Mouse (Mus musculus) limb, embryonic 14.5 days (tissue): ENCODE results near the gene Vmn2r110. TPM values are rescaled to one million over a fixed set of nuclear protein-coding genes. Genes with fewer than 3 reads are reported as not detected.

Experiments used
- ATAC-seq: fragments of 200-750 bp; cut with Nextera tagmentation; 2 replicates; pipeline ENCODE4 v1.8.0; 2017; ENCODE audit warnings: low read depth, moderate number of reproducible peaks, moderate TSS enrichment; ENCODE audit not compliant: low FRiP score
- DNase-seq: peaks from one replicate; pipeline ENCODE4 v3.0.0-alpha.2; 2015; ENCODE audit warnings: low spot score
- H3K27ac ChIP-seq: fragments of 300-500 bp; sonication (generic); replicated peaks from 2 replicates; pipeline ENCODE4 v1.5.1; 2014; ENCODE audit warnings: low read depth, mild to moderate bottlenecking, low read length, moderate library complexity, mixed read lengths
- H3K27me3 ChIP-seq: fragments of 300-500 bp; sonication (generic); 2 replicates; pipeline ENCODE4 v1.6.1; 2014; ENCODE audit warnings: low read length, mixed read lengths; ENCODE audit not compliant: control insufficient read depth, insufficient read depth
- H3K36me3 ChIP-seq: fragments of 300-500 bp; sonication (generic); 2 replicates; pipeline ENCODE4 v1.6.1; 2014; ENCODE audit warnings: mild to moderate bottlenecking, low read length, moderate library complexity, mixed read lengths; ENCODE audit not compliant: control insufficient read depth, insufficient read depth
- H3K4me1 ChIP-seq: fragments of 300-500 bp; sonication (generic); 2 replicates; pipeline ENCODE4 v1.6.1; 2014; ENCODE audit warnings: antibody characterized with exemption, low read length, mixed read lengths; ENCODE audit not compliant: control insufficient read depth, insufficient read depth
- H3K4me2 ChIP-seq: fragments of 300-500 bp; sonication (generic); replicated peaks from 2 replicates; pipeline ENCODE4 v1.6.1; 2014; ENCODE audit warnings: low read depth, mild to moderate bottlenecking, low read length, moderate library complexity; ENCODE audit not compliant: severe bottlenecking
- H3K4me3 ChIP-seq: fragments of 300-500 bp; sonication (generic); replicated peaks from 2 replicates; pipeline ENCODE4 v1.5.1; 2014; ENCODE audit warnings: low read length
- H3K9ac ChIP-seq: fragments of 300-500 bp; sonication (generic); 2 replicates; pipeline ENCODE4 v1.6.1; 2014; ENCODE audit warnings: mild to moderate bottlenecking, low read depth, low read length, moderate library complexity; ENCODE audit not compliant: severe bottlenecking
- H3K9me3 ChIP-seq: fragments of 300-500 bp; sonication (generic); 2 replicates; pipeline ENCODE4 v1.6.1; 2016; ENCODE audit warnings: low read length; ENCODE audit not compliant: control insufficient read depth
- POLR2A ChIP-seq: fragments of 200-500 bp; IDR thresholded peaks from 2 replicates; pipeline ENCODE4 v1.8.0; 2012; ENCODE audit warnings: inconsistent platforms, mild to moderate bottlenecking, moderate library complexity, borderline replicate concordance; ENCODE audit not compliant: insufficient read depth, insufficient read length; ENCODE audit errors: extremely low read depth
- WGBS: fragments of 180-500 bp; shearing (Covaris S2); extraction: QIAGEN DNeasy Blood & Tissue Kit; methylation state at CpG from one replicate; pipeline ENCODE4 v1.1.7; 2014; 5-methylcytosine and 5-hydroxymethylcytosine counted together
- polyA plus RNA-seq, 2 experiments: library from polyadenylated mRNA; depleted of rRNA in 1 of 2; stranded (reverse) in 1 of 2; unstranded in 1 of 2; fragments of >200 nt; fragmentation: Nextera tagmentation in 1 of 2; extraction: Ambion mirVana in 1 of 2; gene quantifications; 2 replicates each; pipeline versions ENCODE4 v1.2.1 to v1.2.3; 2012 to 2014

The Vmn2r110 gene
- polyA plus RNA-seq (2012; rRNA removed), result not detected in 2 replicates
- 0.03 and 0.07 TPM in 2 replicates for polyA plus RNA-seq (2014; fragmentation: Nextera tagmentation; extraction: Ambion mirVana)

DNA sequence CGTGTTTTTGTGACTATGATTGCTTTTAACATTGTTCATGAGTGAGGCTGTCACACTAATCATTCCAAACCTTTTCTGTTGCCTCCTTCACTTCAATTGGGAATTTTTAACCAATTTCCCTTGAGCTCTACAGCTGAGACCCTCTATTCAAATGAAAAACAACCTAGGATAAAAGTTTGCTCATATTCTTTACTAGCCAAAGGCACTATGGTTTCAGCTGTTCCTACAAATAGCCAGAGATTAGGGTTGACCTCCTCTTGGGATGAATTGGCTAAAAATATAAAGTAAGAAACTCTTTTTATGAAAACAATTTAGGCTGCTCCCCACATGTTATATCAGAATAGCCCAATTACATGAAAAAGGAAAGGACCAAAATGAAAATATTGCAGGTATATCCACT is at the start of gene Vmn2r110:
Vmn2r110 (minus strand) TSS at position 101 of the 400 bp plus-strand sequence.
- Histone ChIP-seq H3K9me3 (no peaks in the 10 kb centered on the region), H3K27ac (no peak within 1 kb of the TSS), H3K27me3 (no peaks in the 10 kb centered on the region), H3K4me1 (no peaks in the 10 kb centered on the region), H3K4me3 (no peak within 1 kb of the TSS), H3K9ac (no peak within 1 kb of the TSS), H3K36me3 (no peaks in the 10 kb centered on the region), H3K4me2 (no peak within 1 kb of the TSS)
- 25% methylated on average over 1 of the region's 1 CpGs for WGBS
- DNase-seq (no peak), ATAC-seq (no peak)
- no peak for TF ChIP-seq POLR2A

DNA sequence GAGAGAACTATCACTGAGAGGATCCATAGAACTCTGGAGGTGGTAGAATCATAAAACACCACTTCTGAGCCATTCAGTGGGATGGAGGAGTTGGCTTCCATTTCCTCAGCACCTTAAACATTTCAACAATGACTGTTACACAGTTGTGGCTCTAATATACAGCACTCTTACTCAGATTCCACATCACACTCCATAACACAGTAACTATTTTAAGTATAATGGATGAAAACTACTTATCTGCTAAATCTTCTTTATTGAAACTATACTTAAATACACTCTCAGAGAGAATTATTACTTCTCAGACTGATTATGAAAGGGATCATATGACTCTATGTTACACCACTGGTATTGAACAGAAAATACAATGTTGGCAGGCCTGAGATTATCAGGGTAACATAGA is 28.6 kb upstream of the Vmn2r110 start, which contains the start of gene Fpr-rs3:
Fpr-rs3 (minus strand) TSS at position 101 of the 400 bp plus-strand sequence.
- H3K27ac ChIP-seq, result no peak within 1 kb of the TSS
- H3K4me1 ChIP-seq, result no peaks in the 10 kb centered on the region
- no peak for TF ChIP-seq POLR2A
- H3K36me3 ChIP-seq, result no peaks in the 10 kb centered on the region
- H3K27me3 ChIP-seq, result no peaks in the 10 kb centered on the region
- peaks cover 6% of the 10 kb centered on the region; the same call in 1 of the 2 replicates for H3K9me3 ChIP-seq
- ATAC-seq (no peak), DNase-seq (no peak)
- H3K4me2 ChIP-seq, result no peak within 1 kb of the TSS
- no peak within 1 kb of the TSS for H3K9ac ChIP-seq
- H3K4me3 ChIP-seq, result no peak within 1 kb of the TSS

DNA sequence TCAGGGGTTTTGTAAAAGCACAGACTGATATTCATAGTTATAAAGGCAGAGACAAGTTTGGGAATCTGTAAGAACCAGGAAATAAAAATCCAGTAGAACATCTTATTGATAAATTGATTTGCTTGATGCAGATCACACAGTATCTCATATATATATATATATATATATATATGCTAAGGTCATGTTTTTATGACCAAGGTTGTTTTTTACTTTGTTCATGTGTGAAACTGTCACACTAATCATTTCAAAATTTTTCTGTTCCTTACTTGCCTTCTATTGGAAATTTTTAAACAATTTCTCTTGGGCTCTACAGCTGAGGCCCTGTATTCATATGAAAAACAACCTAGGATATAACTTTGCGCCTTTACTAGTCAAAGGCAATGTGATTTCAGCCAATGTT is 31.6 kb downstream of the Vmn2r110 start, which contains the start of gene Vmn2r109:
Vmn2r109 (minus strand) TSS at position 101 of the 400 bp plus-strand sequence.
- DNase-seq (no peak), ATAC-seq (no peak)
- H3K27ac ChIP-seq, result no peak within 1 kb of the TSS
- no peaks in the 10 kb centered on the region for H3K9me3 ChIP-seq
- H3K4me1 ChIP-seq, result no peaks in the 10 kb centered on the region
- no peaks in the 10 kb centered on the region for H3K36me3 ChIP-seq
- H3K9ac ChIP-seq, result no peak within 1 kb of the TSS
- no peak for TF ChIP-seq POLR2A
- 96% methylated on average over 1 of the region's 1 CpGs for WGBS
- H3K27me3 ChIP-seq, result no peaks in the 10 kb centered on the region
- H3K4me3 ChIP-seq, result no peak within 1 kb of the TSS
- H3K4me2 ChIP-seq, result no peak within 1 kb of the TSS

Other genes starting within 250 kb of the Vmn2r110 start
- not detected in 2 replicates for gene Vmn1r224, start 182.3 kb downstream of the Vmn2r110 start, polyA plus RNA-seq (2012; rRNA removed)
- gene Vmn1r224, start 182.3 kb downstream of the Vmn2r110 start, polyA plus RNA-seq (2014; fragmentation: Nextera tagmentation; extraction: Ambion mirVana), result not detected in 2 replicates
- gene Vmn2r108, start 115.1 kb downstream of the Vmn2r110 start, polyA plus RNA-seq (2012; rRNA removed), result not detected in 2 replicates
- gene Vmn2r108, start 115.1 kb downstream of the Vmn2r110 start, polyA plus RNA-seq (2014; fragmentation: Nextera tagmentation; extraction: Ambion mirVana), result not detected in 2 replicates
- not detected in 2 replicates for gene Vmn1r225, start 98.3 kb downstream of the Vmn2r110 start, polyA plus RNA-seq (2012; rRNA removed)
- not detected in 2 replicates for gene Vmn1r225, start 98.3 kb downstream of the Vmn2r110 start, polyA plus RNA-seq (2014; fragmentation: Nextera tagmentation; extraction: Ambion mirVana)
- not detected in 2 replicates for gene Vmn2r109, start 31.7 kb downstream of the Vmn2r110 start, polyA plus RNA-seq (2012; rRNA removed)
- gene Vmn2r109, start 31.7 kb downstream of the Vmn2r110 start, polyA plus RNA-seq (2014; fragmentation: Nextera tagmentation; extraction: Ambion mirVana), result not detected in 2 replicates
- gene Fpr-rs3, start 28.5 kb upstream of the Vmn2r110 start, polyA plus RNA-seq (2012; rRNA removed), result not detected in 2 replicates
- not detected in 2 replicates for gene Fpr-rs3, start 28.5 kb upstream of the Vmn2r110 start, polyA plus RNA-seq (2014; fragmentation: Nextera tagmentation; extraction: Ambion mirVana)
- not detected in 2 replicates for gene Vmn1r226, start 86.4 kb upstream of the Vmn2r110 start, polyA plus RNA-seq (2012; rRNA removed)
- gene Vmn1r226, start 86.4 kb upstream of the Vmn2r110 start, polyA plus RNA-seq (2014; fragmentation: Nextera tagmentation; extraction: Ambion mirVana), result not detected in 2 replicates
- not detected in 2 replicates for gene Vmn1r227, start 133.4 kb upstream of the Vmn2r110 start, polyA plus RNA-seq (2012; rRNA removed)
- gene Vmn1r227, start 133.4 kb upstream of the Vmn2r110 start, polyA plus RNA-seq (2014; fragmentation: Nextera tagmentation; extraction: Ambion mirVana), result not detected in 2 replicates
- not detected in 2 replicates for gene Vmn1r228, start 189.7 kb upstream of the Vmn2r110 start, polyA plus RNA-seq (2012; rRNA removed)
- gene Vmn1r228, start 189.7 kb upstream of the Vmn2r110 start, polyA plus RNA-seq (2014; fragmentation: Nextera tagmentation; extraction: Ambion mirVana), result not detected in 2 replicates
- gene Vmn1r229, start 215.1 kb upstream of the Vmn2r110 start, polyA plus RNA-seq (2012; rRNA removed), result not detected in 2 replicates
- not detected in 2 replicates for gene Vmn1r229, start 215.1 kb upstream of the Vmn2r110 start, polyA plus RNA-seq (2014; fragmentation: Nextera tagmentation; extraction: Ambion mirVana)
- not detected in 2 replicates for gene Vmn1r230, start 244.0 kb upstream of the Vmn2r110 start, polyA plus RNA-seq (2012; rRNA removed)
- not detected in 2 replicates for gene Vmn1r230, start 244.0 kb upstream of the Vmn2r110 start, polyA plus RNA-seq (2014; fragmentation: Nextera tagmentation; extraction: Ambion mirVana)